Mouse (Mus musculus) urinary bladder, postnatal 14 days (tissue): ENCODE data around the gene Rnf8.
A peak's percentile ranks its signal among the peaks of the same experiment; 100 is the strongest.

Experiments
- DNase-seq: peaks from one replicate; pipeline ENCODE4 v3.0.0; 2021; ENCODE audit warnings: low spot score

Gene Rnf8

DNA sequence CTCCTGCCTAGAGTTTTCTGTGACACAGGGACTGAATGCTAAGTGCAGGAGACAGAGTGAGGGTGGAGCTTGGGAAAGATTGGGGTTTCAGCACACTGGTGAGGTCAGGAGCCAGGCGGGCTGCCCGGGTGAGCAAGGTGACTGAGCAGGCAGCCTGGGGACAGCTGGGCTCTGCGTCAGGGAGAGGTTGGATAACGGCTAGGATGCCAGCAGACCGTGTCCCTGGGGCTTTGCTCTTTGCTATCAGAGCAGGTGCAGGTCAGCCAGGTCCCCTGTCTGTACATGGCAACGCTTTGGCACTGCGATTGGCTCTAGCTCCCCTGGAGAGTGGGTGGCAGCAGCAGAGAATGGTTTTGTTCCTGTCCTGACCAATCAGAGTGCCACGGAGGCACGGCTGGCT, 12.7 kb downstream of the Rnf8 start:
- peak; percentile 10 for DNase-seq

- DNase-seq, result no peak
These were observed 14.4 kb downstream of the Rnf8 start for GRCm38 (mm10) chr17:29628946-29629345.

DNA sequence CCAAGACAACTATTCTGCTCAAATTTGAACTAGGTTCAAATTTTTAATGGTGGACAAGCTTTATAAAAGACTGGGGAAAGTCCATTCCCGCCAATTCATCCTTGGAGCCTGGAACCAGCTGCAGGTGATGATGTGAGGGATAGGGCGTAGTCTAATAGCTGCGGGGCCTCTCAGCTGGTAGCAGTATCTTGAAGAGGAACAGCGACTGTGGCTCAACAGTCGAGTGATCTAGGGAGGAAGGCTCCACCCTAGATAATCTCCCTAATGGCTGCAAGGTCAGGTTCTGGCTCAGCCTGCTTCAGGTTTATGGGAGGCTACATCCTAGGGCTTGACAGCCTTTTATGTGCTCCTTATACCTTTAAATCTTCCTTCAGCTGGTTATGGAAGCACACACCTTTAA, 15.0 kb downstream of the Rnf8 start:
- DNase-seq, result no peak

GRCm38 (mm10) chr17:29632312-29632711, 17.7 kb downstream of the Rnf8 start:
- no peak for DNase-seq

DNA sequence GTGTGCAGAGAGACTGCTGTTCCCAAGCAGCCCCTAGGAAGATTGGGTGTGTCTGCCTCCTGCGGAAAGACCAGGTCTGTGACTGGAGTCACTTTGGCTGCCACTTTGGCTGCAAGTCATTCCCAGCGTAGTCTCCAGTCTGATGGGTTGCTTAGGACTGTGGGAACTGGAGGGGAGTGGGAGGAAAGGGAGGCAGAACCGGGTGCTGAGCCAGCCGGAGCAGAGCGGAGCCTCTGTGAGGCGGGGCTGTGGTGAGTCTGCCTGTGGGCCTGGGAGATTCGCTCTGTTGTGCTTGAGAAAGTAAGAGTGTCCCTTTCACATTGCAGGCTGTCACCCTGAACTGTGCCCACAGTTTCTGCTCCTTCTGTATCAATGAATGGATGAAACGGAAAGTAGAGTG, 20.9 kb downstream of the Rnf8 start:
- no peak for DNase-seq

- peak; percentile 24 for DNase-seq
These were observed 21.5 kb downstream of the Rnf8 start for GRCm38 (mm10) chr17:29636118-29636517.

DNA sequence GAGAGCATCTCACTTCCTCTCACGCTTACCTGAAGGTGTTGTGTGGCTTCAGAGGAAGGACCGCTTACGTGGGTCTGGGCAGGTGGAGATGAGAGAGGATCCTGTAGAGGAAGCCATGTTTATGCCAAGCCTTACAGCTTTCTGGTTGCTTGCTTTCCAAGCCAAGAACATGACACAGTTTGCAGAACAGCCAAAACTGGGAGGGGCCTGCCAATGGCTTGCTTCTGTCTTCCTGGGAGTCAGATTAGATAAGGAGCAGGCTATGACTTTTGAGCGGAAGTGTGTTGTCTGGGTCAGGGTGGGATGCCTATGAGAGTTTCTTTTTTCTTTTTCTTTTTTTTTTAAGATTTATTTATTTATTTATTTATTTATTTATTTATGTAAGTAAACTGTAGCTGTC, 22.8 kb downstream of the Rnf8 start:
- no peak for DNase-seq

GRCm38 (mm10) chr17:29637895-29638294, 23.3 kb downstream of the Rnf8 start:
- peak; percentile 20 for DNase-seq

- DNase-seq, result no peak
These were observed 26.4 kb downstream of the Rnf8 start for GRCm38 (mm10) chr17:29640971-29641370.

DNA sequence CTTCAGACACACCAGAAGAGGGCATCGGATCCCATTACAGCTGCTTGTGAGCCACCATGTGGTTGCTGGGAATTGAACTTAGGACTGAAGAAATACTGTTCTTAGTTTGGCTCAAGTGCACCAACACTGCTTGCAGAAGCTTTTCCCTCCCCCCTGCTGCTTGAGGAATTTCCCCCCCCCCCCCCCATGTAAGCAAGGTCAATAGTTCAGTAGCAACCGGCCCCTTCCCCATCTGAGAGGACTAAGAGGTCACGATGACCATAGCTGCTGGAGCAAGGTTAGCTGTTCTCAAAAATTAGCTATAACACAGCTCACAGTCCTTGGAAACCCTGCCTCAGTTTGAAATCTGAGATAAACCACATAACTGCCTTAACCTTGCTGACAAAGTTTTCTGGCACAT, 27.6 kb downstream of the Rnf8 start:
- no peak for DNase-seq

- DNase-seq, result no peak
These were observed 43.7 kb downstream of the Rnf8 start for GRCm38 (mm10) chr17:29658249-29658648.

DNA sequence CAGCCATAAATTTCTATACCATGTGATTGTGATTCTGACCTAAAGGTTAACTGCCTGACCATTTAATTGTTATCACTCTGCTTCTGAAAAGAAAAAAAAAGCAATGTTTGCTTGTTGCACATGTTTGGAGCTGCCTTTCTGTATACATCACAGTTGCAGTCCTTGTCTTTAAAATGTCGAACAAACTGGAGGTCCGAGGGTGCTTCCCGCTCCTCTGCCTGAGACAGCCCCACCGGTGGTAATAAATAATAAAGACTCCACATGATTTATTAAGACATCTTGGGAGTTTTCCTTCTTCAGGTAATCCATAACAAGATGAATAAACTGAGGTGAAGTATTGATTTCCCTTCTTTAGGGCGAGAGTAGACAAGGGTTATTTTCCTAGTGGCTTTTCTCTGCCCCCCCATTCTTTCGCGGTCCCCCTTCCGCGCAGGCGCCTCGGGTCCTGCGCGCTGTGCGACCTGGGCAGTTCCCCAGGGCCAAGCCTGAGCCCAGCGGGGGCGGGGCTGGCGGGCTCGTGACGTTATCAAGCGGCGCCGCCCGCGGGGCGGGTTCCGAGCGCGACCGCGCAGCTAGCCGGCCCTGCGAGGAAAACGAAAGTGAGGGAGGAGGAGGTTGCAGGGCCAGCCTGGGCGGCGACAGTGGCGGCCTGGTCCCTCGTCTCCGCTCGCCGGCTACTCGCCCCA, 45.6 kb downstream of the Rnf8 start, which contains the start of gene Cmtr1:
Cmtr1 (plus strand) TSS at position 520 of the 686 bp plus-strand sequence.
- DNase-seq, result peak; percentile 97

DNA sequence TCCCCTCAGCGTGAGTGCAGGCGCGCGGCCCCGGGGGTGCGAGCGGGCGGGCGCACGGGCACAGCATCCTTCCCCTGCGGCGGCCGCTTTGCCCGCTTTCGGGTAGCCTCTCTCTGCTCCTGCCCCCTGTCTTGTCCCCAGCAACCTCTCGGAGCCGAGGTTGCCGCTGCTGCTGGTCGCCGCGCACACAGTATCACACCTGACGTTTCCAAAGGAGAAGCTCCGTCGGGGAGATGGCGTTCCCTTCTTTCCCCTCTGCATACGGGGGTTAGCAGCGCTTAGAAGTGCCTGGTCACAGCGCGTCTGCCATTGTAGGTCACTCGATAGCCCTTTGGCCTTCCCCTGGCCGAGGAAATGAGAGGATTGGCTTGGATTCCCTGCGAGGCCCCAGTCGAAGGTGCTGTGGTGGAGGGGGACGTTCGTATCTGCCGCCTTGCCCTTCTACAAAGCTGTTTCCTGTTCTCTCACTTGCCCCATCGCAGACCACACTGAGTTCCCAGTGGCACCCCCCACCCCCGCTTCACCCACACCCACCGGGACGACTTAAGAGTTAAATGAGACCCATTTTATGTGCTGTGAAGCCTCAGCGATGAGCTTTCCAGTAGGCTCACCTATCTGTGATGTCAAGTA, 46.3 kb downstream of the Rnf8 start:
- no peak for DNase-seq

DNA sequence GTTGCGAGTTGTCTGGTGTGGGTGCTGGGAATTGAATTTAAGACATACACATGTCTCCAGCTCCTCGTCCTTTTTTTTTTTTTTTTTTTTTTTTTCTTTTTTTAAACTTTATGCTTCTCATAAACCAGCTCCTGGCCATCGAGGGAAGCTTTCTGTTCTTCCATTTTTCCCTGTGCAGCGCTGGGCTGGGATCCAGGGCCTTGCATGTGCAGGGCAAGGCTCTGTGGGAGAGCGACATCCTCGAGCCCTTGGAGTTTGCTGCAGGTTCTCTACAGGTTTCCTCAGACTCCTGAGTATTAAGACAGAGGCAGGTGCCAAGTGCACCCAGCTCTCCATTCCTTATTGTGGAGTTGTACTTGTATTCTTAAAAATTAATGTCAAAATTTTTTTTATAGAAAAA, 47.6 kb downstream of the Rnf8 start:
- DNase-seq, result no peak

DNA sequence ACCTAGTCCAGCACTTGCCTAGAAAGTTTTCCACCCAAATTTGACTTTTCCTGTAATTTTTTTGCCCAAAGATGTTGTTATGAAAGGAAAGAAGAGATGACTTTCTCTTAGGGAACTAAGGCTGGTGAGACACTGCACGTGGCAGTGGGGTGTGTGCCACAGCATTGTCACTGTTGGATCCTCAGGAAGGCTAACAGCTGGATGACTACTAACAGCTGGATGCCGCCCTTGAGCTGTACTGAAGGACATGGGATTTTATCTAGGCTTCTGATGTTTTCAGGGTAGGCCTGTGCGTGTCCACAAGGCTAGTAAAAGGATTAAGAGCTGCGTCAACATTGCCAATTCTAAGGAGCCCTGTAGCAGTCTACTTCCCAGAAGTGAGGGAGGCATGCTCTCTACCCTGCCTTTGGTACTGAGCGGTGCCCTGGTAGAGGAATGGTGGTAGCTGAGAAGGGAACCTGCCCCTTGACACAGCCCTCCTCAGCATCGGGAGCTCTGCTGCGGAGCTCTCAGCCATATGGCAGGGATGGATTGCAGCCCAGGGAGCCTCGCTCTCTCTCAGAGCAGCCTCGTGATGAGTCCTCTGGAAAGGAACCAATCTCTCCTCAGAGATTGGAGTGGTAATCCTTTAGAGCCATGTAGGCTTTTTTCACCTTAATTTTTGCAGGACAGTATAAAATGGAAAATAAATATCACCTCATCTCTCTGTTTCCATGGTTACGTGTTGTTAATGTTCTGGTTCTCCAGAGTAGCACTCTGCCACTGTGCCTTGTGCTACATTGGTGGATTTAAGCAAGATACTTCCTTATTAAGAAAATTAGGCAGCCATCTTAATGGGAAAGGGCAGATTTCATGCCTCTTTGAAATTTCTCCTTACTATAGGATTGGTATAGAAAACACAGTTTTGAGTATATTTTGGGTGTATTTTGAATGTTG, 53.7 kb downstream of the Rnf8 start:
- DNase-seq, result no peak

- DNase-seq, result no peak
These were observed 54.4 kb downstream of the Rnf8 start for GRCm38 (mm10) chr17:29669030-29669429.

GRCm38 (mm10) chr17:29669936-29670335, 55.3 kb downstream of the Rnf8 start:
- DNase-seq, result no peak

GRCm38 (mm10) chr17:29671021-29671420, 56.4 kb downstream of the Rnf8 start:
- peak; percentile 13 for DNase-seq

GRCm38 (mm10) chr17:29673325-29673724, 58.7 kb downstream of the Rnf8 start:
- no peak for DNase-seq

DNA sequence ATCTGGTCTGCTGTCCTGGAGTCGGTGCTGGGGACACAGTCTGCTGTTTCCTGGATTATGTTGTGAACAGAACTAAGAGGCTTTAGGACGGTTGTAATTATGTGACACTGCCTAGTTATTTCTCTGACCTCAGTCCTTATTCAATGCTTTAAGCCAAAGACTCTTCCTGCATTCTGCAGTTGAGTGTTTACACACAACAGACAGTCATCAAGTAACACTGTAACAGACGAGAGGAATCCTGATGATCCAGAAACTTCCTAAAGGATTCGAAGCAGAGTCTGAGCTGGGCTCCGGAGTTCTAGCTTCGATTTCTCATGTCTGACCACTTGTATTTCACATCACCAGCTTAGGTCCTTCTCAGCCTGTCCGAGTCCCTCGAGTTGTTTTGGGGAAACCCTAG, 63.9 kb downstream of the Rnf8 start:
- no peak for DNase-seq

DNA sequence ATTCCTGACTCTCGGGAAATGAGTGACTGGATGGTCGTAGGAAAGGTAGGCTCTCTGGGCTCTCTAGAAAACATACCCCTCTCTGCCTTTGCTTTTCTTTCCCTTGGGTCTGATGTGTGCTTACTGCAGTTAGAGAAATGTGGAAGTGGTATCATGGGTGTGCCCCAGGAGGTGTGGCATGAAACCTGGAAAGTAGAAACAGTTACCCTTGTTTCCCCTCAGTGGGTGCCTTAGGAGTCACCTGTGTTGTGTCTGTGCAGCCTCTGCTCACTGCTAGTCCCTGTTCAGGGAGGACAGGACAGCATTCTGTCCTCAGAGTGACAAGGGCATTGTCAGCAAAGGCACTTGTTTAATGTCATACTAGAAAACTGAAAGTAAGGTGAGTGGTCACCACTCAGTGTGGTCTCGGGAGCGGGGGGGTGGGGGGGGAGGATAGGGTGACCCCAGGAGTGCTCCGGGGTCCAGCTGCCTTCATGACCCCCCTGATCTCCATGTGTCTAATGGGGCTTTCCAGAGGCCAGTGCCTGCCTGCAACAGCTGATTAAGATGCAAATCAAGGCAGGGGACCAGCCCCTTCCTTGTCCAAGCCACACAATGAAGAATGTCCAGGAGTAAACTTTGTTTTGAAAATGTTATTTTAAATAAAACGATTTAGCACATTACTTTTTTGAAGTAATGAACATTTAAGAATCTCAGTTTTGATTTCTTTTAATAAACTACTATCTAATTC, 64.6 kb downstream of the Rnf8 start:
- no peak for DNase-seq

- DNase-seq, result no peak
These were observed 65.6 kb downstream of the Rnf8 start for GRCm38 (mm10) chr17:29680174-29680573.
